Mouse (Mus musculus) left cerebral cortex, adult 9 months (tissue): Measurements from ENCODE around the gene Ckb.
"Not testable (repeated sequence)": the region's sequence is repeated elsewhere in the genome, so short reads cannot be mapped to it uniquely, and the experiment has no call there.

Experiments used
- DNase-seq, 2 experiments: peaks; one replicate each; pipeline ENCODE4 v3.0.0; 2022; ENCODE audit warnings: low spot score in 2 of 2

Ckb gene

DNA sequence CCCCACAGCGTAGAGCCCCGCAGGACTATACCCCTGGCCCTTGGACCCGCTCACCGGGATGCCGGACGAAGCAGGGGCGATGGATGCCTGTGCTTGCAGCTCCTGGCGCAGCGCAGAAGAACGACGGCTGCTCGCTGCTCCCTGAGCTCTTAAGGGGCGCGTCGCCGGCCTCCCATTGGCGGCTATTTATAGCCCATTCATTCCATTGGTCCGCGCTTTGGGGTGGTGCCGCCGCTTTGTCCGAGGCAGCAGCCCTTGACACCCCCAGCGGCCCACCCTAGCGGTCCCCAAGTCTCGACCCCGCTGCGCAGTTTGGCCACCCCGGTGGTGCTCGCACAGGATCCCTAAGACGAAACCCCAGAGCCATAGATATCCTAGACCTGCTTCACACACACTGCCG, at the start of gene Ckb:
Gene Ckb (minus strand): TSS at position 163 of the 400 bp plus-strand sequence.
- DNase-seq = peak; percentile 86 to 94

DNA sequence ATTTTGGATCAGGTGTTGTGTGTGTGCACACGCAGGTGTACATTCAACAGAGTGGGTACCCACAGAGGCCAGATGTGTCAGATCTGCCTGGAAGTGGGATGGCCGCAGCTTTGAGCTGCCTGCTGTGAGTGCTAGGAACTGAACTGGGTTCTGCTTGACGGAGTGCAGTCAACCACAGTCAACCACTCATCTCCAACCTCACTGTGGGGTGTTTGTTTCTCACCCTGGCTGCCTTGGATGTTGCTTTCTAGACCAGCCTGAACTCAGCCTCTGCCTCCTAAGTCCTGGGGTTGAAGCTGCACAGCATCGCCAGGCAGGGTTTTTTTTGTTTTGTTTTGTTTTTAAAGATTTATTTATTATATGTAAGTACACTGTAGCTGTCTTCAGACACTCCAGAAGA, 48.1 kb upstream of the Ckb start:
- no peak for DNase-seq

DNA sequence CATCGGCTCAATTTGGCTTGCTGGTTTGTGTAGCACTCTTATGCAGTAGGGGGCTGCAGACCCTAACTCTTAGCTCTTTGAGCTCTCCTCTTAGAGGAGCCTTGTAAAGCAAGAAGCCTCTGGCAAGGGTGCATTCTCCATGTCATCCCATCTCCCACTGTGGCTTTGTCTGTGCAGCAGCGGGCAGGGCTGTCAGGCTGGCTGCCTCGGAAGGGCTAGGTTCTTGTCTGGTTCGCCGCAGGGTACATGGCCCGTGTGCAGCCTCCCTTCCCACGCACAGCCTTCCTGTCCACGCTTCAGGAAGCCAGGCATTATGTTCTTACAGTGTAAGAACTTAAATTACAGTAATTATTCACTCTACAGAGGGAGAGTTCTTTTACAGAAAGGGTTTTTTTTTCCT, 46.5 kb upstream of the Ckb start:
- no peak for DNase-seq

DNA sequence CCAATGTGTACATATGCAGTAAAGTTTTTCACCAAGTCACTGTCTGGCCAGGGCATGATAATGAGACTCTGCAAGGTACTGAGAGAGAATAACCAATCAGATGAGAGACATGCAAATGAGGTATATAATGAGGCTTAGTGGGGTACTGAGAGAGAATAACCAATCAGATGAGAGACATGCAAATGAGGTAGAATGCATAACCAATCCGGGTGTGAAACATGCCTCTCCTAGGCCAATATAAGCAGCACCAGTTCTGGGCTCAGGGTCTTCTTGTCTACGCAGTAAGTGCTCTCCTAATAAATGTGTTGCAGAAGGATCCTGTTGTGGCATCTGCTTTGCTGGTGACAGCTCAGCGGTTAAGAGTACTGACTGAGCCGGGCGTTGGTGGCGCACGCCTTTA, 44.4 kb upstream of the Ckb start:
- no peak for DNase-seq

DNA sequence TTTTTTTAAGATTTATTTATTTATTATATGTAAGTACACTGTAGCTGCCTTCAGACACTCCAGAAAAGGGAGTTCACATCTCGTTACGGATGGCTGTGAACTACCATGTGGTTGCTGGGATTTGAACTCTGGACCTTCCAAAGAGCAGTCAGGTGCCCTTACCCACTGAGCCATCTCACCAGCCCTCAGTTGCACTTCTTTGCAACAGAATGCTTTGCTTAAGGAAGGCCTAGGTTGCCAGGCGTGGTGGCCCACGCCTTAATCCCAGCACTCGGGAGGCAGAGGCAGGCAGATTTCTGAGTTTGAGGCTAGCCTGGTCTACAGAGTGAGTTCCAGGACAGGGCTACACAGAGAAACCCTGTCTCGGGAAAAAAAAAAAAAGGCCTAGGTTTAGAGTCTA, 41.7 kb upstream of the Ckb start:
- DNase-seq = not testable (repeated sequence)

GRCm38 (mm10) chr12:111713004-111713651, 41.0 kb upstream of the Ckb start, which contains the start of the genes Bag5 and Apopt1:
Gene Bag5, minus strand, starts transcription at chr12:111713257.
Gene Apopt1, plus strand, starts transcription at chr12:111713261.
- DNase-seq = peak in 1 of 2 experiments; percentile 87

DNA sequence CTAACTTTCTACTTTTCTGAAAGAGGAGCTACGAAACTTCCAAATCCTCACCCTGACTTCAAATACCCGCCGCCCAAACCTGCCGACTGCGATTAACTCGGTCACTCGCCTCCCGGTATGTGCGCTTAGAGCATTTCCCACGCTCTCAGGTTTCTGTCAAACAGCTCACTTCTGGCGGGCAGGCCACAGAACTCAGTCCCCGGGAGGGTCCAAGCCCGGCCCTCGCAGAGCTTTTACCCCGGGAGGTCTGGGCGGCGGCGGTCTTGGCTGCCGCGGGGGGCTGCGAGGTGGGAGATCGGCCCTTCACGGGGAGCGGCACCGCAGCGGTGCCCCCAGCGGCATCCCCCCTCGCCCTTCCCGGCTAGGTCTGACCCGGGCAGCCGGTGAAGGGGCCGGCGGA, 40.3 kb upstream of the Ckb start:
- DNase-seq = no peak

DNA sequence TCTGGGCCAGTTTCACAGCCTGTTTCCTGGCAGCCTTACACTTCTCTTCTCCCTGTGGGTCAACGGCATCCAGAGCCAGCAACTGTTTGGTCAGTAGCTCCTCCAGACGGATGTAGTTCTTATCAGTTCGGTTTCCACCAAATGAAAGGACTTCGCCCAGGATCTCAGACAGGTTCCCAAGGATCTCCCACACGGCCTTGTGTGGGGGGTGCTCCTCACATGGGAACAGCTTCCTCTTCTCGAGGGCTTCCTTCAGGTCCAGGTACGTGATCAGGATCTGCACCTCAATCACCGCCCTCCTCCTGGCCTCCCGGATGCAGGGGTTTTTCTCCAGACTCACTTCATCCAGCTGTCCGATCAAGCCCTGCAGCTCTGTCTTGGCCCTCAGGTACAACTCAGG, 38.0 kb upstream of the Ckb start:
- DNase-seq = no peak

- DNase-seq = no peak
These were observed 36.0 kb upstream of the Ckb start for GRCm38 (mm10) chr12:111708181-111708580.

GRCm38 (mm10) chr12:111705186-111705973, 33.2 kb upstream of the Ckb start:
- DNase-seq = no peak

DNA sequence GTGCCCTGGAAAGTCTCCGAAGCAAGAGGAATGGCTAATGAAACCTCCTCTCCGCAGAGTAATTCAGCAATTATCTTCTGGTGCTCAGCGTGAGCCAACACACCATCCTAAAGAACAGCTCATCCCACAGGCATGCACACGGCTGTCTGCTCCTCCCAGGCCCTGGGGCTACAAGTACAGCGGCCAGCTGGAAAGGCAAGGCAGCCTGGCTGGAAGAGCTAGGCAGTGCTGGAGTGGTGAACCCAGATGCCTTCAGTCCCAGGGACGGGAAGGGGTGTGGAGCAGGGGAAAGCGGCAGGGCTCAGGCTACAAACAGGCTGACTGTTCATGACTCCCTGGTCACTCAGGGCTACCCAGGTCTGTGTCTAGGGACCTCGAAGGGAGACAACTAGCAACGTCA, 32.5 kb upstream of the Ckb start:
- no peak for DNase-seq

GRCm38 (mm10) chr12:111703301-111703700, 31.2 kb upstream of the Ckb start:
- no peak for DNase-seq

DNA sequence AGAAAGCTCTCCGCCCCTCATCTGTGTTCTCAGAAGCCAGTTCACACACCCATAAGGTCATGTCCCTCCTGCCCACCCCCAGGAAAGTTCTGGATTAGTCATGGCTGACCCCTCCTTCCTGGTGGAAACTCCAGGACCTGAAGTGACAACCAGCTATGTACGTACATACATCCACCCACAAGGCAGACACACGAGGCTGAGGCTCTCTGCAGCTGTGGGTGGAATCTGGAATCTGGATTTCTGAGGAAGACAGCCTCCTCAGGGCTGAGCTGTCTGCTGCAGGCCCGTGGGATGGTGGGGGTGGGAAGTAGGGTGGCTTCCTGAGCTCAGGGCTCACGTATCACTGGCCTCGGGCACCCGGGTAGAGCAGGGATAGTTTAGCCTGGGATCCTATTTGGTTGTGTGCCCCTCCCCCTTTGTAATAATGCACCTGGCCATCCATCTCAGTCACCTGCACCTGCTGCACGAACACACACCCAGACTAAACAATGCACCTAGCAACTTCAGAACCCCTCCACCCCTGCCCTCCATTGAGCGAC, 28.9 kb upstream of the Ckb start:
- peak in 1 of 2 experiments; percentile 83 for DNase-seq

- peak in 1 of 2 experiments; percentile 70 for DNase-seq
These were observed 27.4 kb upstream of the Ckb start for GRCm38 (mm10) chr12:111699542-111699941.

GRCm38 (mm10) chr12:111698346-111698913, 26.3 kb upstream of the Ckb start:
- DNase-seq = no peak

DNA sequence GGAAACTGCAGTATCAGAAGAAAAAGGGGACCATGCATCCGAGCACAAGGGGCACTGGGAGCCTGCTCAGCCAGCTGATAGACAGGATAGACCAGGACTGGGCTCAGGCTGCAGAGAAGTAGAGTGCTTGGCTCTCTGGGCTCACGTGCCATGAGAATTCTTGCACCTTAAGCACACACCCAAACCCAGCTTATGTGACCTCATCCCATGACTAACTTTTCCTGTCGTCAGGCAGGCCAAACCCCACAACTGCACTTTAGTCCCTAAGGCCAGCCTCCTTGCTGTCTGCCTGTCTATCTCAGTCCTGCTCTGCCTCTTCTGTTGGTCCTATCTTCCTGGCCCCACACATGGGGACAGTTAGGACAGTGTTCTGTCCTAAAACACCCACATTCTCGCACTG, 25.6 kb upstream of the Ckb start:
- no peak for DNase-seq

GRCm38 (mm10) chr12:111696239-111696638, 24.1 kb upstream of the Ckb start:
- DNase-seq = peak in 1 of 2 experiments; percentile 80

- no peak for DNase-seq
These were observed 23.0 kb upstream of the Ckb start for GRCm38 (mm10) chr12:111694880-111695804.

DNA sequence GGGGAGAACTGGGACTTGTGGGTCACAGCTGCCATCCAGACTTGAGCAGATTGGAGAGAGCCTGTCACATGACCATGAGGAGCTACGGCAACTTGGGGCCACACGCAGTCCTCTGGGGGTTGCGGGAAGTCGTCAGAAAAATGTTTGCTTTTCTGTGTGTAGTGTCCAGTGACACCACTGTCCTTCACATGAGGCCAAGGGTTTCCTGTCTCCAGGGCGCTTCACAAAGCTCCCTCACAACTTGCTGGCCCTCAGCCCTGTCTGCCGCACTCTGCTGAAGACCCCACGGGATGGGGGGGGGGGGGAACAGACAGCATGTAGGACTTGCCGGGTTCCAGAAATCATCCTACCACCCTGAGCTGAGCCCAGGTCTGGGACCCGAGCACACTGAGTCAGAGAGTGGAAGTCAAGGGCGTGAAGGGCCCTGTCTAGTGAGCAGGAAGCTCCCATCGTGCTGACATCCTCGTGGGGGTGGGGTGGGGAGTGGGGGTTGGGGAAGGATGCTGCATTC, 22.2 kb upstream of the Ckb start:
- DNase-seq = no peak

DNA sequence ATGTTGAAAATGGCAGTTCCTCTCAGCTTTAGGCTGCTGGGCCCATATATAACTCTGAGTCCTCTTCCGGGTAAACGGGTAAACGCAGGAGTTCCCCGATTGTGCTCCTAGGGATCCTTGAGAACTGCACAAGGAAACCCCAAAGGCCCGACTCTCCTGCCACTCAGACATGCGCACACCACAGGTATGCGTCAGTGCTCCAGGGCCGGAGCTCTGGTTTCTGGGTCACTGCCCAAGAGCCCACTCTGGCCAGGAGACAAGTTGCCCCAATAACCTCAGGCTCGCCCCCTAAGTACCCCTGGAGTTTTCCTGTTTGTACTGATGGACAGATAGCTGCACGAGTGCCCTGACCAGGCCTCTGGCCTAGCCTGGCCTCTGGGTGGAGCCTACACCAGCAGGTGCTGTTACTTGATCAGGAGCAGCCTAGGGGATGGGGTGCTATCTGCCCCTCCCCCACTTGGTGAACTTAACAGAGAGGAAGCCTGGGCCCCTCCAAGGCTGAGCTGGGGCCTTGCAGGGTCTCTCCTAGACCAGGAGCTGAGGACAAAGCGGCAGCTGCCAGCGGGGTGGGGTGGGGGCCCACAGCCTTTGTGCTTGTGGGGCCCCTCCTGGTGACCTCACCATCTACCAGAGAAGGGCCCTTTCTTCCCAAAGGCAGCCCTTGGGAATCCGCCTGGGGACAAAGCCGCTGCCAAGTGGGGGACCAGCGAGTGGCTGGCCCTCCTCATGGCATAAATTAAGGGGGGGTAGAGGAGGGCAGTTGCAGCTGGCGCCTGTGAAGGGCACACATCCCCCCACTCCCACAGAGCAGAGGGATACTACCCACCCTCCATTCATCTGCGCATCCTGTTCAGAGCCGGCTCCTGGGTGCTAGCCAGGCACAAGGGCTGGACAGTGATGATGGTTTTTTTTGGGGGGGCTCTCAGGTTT, 21.5 kb upstream of the Ckb start:
- DNase-seq = peak; percentile 76 to 82
